Mouse (Mus musculus) lung, embryonic 14.5 days (tissue): Measurements from ENCODE around the gene Gng12. TPM values are rescaled to one million over a fixed set of nuclear protein-coding genes. Genes with fewer than 3 reads are reported as not detected.

Experiments used
- ATAC-seq: fragments of 200-750 bp; cut with Nextera tagmentation; 2 replicates; pipeline ENCODE4 v1.8.0; 2017; ENCODE audit warnings: mild to moderate bottlenecking, moderate TSS enrichment, moderate library complexity; ENCODE audit not compliant: insufficient read depth
- DNase-seq: peaks from one replicate; pipeline ENCODE4 v3.0.0-alpha.2; 2015
- H3K27ac ChIP-seq: fragments of 300-500 bp; sonication (generic); 2 replicates; pipeline ENCODE4 v1.5.1; 2014; ENCODE audit warnings: low read depth, mild to moderate bottlenecking, moderate library complexity
- H3K27me3 ChIP-seq: fragments of 300-500 bp; sonication (generic); 2 replicates; pipeline ENCODE4 v1.6.1; 2014; ENCODE audit warnings: low read length, control low read depth; ENCODE audit not compliant: insufficient read depth
- H3K36me3 ChIP-seq: fragments of 300-500 bp; sonication (generic); 2 replicates; pipeline ENCODE4 v1.6.1; 2014; ENCODE audit warnings: control low read depth; ENCODE audit not compliant: insufficient read depth
- H3K4me1 ChIP-seq: fragments of 300-500 bp; sonication (generic); 2 replicates; pipeline ENCODE4 v1.6.1; 2014; ENCODE audit warnings: antibody characterized with exemption, control low read depth; ENCODE audit not compliant: insufficient read depth
- H3K4me2 ChIP-seq: fragments of 300-500 bp; sonication (generic); 2 replicates; pipeline ENCODE4 v1.6.1; 2014; ENCODE audit warnings: mild to moderate bottlenecking
- H3K4me3 ChIP-seq: fragments of 300-500 bp; sonication (generic); 2 replicates; pipeline ENCODE4 v1.5.1; 2014; ENCODE audit warnings: low read depth, low read length
- H3K9ac ChIP-seq: fragments of 300-500 bp; sonication (generic); 2 replicates; pipeline ENCODE4 v1.6.1; 2014
- H3K9me3 ChIP-seq: fragments of 300-500 bp; sonication (generic); 2 replicates; pipeline ENCODE4 v1.6.1; 2016; ENCODE audit warnings: low read depth, low read length, control low read depth
- CTCF ChIP-seq: IDR thresholded peaks from 2 replicates; pipeline ENCODE4 v1.5.1; 2016; ENCODE audit warnings: antibody characterized with exemption, low read depth
- WGBS: fragments of 180-500 bp; shearing (Covaris S2); extraction: QIAGEN DNeasy Blood & Tissue Kit; methylation state at CpG from one replicate; pipeline ENCODE4 v1.1.7; 2014; 5-methylcytosine and 5-hydroxymethylcytosine counted together
- polyA plus RNA-seq: library from polyadenylated mRNA; unstranded; fragments of >200 nt; fragmentation: Nextera tagmentation; extraction: Ambion mirVana; gene quantifications from 2 replicates; pipeline ENCODE4 v1.2.1, GENCODE M21; 2014

Gng12 gene
- polyA plus RNA-seq, 1 experiment from 2014 or later, result 119 TPM

GRCm38 (mm10) chr6:67069800-67070315 is 173.7 kb downstream of the Gng12 start:
- peak; percentile 80 for DNase-seq
- Histone ChIP-seq H3K36me3 (no peaks in the 10 kb centered on the region), H3K4me3 (no peak overlapping the region), H3K4me2 (peak overlapping the region; percentile 28), H3K9ac (0 out of 2 replicates have a peak overlapping the region, but pooled peaks have one; percentile 2), H3K4me1 (no peaks in the 10 kb centered on the region), H3K27ac (peak overlapping the region; percentile 71), H3K27me3 (no peaks in the 10 kb centered on the region), H3K9me3 (no peaks in the 10 kb centered on the region)
- TF ChIP-seq CTCF, result no peak
- peak; percentile 93 for ATAC-seq
- 32% methylated on average over 9 of the region's 9 CpGs for WGBS

Other genes with a start within 250 kb of the Gng12 start
- gene Vmn1r35, start 210.5 kb upstream of the Gng12 start, polyA plus RNA-seq, result not detected in 2 replicates
- not detected in 2 replicates for gene Vmn1r36, start 177.2 kb upstream of the Gng12 start, polyA plus RNA-seq
- not detected in 2 replicates for gene Vmn1r37, start 167.0 kb upstream of the Gng12 start, polyA plus RNA-seq
- gene Vmn1r38, start 113.8 kb upstream of the Gng12 start, polyA plus RNA-seq, result not detected in 2 replicates
- not detected in 2 replicates for gene Vmn1r39, start 85.8 kb upstream of the Gng12 start, polyA plus RNA-seq
- gene Gadd45a, start 141.1 kb downstream of the Gng12 start, polyA plus RNA-seq, result 9.9 and 13.0 TPM in 2 replicates